Mouse (Mus musculus) brain, embryonic 18.5 days (tissue): ENCODE measurements at regions not wholly inside any gene's neighbourhood (a gene's known extent, or its start where the extent isn't known, plus 50 kb on each side); places are given as distances from the start of the nearest gene placed in this dataset.

Experiments
- DNase-seq: peaks from one replicate; pipeline ENCODE4 v3.0.0-alpha.2; 2012; ENCODE audit warnings: low read depth, low spot score

- DNase-seq = no peak
These were observed 1174.0 kb upstream of the A1bg start for GRCm38 (mm10) chr15:62096778-62097177.

DNA sequence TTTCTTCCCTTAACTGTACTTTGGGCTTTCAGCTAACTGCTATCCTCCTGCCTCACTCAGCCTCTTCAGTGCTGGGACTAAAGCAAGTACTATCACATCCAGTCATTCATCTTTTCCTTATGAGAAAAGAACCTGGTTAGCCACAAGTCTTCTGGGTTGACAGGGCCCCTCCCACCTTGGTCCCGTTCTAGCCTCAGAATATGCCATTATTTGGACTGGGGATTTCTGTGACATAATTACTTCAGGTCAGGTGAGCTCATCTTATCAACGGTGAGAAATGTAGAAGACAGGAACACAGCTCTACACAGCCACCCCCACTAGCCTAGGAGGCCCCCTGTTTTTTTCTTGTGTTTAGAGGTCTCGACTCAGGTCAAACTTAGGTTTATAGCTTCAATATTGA, 1172.4 kb upstream of the A1bg start:
- DNase-seq = no peak

GRCm38 (mm10) chr15:62093672-62094071, 1170.9 kb upstream of the A1bg start:
- no peak for DNase-seq

- DNase-seq = no peak
These were observed 1169.9 kb upstream of the A1bg start for GRCm38 (mm10) chr15:62092671-62093185.

DNA sequence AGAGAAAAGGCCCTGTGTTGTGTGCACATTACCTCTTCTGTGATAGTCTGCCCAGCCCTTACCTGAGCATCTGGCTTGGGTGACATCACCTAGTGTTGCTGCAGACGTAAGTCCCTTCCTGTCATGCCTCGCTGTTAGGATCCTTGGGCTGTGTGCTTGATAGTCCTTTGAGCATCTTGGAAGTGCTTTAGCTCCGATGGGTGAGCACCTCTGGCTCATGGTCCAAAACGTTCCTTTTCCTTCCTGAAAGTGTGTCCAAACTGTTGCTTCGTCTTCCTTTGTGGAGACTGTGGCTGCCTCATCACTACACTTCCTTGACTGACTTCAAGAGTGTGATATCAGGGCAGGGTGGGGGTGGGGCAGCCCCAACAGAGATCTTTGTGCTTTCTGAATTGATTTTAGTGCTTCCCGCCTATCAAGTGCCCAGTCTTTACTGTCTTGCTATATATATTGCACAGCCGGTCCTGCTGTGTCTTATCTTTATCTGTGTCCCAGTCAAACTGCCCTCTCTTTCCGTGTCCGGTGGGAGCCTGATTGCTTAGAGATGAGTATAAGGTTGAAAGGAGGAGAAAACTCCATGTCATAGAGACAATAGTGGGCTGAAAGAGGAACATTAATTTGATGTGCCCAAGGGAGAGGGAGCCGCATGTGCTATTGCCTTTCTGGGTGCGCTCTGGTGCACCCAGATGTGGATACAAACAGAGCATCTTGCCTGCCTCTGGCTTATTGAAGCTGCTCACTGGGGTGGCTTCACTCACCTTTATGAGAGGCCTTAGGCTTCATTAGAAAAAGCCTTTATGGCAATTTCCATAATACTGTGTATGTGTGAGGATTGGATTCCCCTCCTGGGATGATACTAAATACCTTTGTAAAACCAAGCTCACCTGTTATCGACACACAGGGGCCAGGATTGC, 1169.2 kb upstream of the A1bg start:
- no peak for DNase-seq

DNA sequence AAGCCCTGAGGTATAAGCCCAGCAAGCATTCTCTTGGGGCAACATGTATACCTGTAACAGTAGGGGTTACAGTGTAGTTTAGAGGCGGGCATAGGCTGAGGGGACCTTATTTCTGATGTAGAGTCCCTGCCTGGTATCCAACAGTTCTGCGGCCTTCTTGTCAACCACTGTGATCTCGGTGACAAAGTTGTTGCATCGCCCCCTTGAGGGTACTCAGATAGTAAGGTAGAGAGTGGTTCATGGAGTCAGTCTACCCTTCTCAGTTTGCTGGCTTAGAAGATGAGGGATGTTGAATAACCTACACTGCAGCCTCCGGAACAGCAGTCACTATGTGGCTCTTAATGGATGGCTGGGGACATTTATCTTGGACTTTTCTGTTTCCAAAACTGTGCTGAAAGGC, 1168.3 kb upstream of the A1bg start:
- no peak for DNase-seq

DNA sequence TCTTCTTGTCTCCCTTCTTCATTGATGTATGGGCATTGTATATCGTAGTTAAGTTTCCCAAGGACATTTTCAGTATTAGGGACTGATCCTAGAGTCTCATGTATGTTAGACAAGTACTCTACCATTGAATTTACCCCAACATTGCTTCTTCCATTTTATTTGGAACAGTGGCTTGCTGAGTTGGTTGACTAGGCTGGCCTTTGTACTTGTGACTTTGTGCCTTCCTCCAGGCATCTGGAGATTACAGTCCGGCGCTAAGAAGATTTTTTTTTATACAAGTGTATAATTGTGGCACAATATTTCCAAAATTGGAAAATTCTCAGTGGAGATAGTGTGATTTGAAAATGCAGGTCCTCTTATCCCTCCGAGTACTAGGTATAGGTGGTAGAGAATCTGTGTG, 1165.5 kb upstream of the A1bg start:
- no peak for DNase-seq

DNA sequence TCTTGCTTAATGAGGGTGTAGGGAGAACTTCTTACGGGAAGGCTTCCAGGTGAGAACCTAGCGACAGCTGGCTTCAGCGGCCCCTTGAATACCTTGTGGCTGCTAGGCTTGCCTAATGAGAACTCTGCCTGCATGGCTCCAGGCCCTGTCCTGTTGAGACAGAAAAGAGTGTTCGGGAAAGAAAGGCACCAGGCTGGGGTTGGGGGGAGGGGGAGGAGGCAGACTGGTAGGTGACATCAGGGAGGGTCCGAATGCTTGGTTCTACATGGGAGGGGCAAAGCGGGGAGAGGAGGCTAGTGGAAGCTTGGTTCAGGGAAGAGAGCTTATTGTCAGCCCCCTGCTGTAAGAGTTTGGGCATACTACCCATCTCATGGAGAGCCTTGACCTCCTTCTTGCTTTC, 1164.9 kb upstream of the A1bg start:
- DNase-seq = no peak

DNA sequence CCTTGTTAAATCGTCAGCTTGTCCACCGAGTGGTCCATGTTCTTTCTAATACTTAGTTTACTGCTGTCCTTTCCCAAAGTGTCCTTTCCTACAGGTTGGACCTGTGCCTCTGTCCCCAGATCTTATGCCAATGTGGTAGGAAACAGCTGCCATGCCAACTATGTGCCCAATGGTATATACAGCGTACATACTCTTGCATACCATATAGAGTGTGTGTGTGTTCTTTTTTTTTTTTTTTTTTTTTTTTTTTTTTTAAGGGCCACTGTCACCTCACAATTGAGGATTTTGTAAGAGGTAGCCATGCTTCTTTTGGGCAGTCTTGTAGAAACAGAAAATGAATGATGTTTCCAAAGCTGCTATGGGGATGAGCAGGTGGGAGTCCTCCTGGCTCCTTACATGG, 1163.2 kb upstream of the A1bg start:
- DNase-seq = no peak

DNA sequence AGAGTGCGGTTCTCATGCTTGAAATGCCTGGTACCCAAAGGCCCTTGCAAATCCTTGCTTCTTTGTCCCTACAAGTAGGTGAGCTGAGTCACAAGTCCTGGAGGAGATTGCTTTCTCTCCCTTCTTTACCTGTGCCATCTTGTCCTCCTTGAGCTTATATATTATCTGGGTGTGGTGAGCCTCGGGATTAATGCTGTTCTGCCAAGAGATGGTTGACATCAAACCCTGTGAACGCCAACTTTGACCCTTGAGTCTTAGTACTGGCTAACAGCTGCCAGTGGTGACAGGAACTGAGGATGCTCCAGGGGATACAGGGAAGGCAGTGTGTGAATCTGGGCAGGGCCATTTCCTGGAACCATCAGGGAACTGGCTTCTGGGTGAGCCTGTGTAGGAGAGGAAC, 1160.5 kb upstream of the A1bg start:
- DNase-seq = no peak

GRCm38 (mm10) chr15:62082539-62082938, 1159.7 kb upstream of the A1bg start:
- DNase-seq = no peak

DNA sequence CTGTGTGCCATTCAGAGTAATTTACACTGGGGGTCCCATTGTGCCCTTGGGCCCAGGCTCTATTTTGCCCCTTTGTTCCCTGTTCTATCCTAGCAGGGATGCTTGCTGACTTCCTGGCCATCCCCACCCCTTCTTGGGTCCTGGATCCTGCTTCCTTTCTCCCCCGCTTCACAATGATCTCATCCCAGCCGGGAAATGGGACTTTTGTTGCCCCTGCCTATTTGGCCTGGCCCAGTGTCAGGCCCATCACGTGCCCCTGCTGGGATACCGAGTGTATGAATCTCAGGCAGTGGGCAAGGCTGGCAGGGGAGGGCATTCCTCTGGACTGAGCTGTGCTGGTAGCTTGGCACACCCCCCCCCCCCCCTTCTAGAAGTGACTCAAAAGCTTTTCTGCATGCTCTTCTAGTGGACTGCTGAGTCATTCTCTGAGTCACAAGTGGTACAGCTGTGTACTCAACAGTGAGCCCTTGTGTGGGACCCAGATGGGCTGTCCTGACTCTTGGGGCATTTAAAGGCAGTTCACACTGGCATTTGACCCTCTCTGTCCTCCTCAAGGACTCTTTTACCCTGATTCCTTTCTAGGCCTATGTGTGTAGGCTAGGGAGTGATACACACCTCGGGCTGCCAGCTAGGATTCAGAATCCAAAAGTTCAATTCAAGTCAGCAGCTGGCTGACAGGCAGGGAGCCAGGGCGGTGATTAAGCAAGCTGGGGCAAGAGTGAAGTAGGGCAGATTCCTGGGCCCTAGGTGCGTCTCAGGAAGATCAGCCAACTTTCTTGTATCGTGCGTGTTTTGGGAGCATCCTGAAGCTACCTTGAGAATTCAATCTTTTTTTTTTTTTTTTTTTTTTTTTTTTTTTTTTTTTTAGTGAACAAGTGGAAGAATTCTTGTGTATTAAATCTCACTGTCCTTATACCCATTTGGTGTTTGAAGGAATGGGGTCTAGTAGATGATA, 1156.6 kb upstream of the A1bg start:
- DNase-seq = peak; percentile 16

GRCm38 (mm10) chr15:62076552-62077234, 1153.9 kb upstream of the A1bg start:
- no peak for DNase-seq

DNA sequence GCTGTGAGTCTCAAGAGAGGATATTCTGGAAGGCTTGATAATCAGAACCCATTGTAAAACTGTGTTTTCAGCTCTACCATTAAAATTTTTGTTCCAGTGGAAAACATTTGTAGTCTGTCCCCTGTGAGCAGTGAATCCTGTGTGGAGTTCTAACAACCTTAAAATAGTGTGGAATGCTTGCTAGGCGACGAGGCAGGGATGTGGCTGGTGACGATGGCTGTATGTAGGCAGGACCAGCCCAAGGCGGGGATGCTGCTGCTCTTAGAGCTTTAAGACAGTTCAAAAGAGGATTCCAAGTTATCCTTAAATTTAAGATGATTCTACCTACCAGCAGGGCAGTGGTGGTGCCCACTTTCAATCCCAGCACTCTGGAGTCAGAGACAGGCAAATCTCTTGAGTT, 1151.9 kb upstream of the A1bg start:
- DNase-seq = no peak

DNA sequence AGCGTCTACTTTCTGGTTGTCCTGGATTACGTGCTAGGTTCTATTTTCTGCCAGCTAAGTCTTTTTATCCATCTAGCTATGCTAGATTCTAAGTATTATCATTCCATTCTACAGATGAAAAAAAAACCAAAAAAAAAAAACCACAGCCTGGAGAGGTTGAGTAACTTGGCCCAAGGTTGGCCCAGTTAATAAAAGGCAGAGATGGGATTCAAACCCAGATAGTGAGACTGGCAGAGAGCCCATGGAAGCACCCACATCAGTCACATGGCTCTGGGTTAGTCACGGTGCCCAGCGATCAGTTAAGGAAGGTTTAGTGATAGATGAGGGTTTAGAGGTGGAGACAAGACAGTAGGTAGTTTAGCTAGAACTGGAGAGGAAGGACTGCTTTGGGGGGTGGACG, 1150.8 kb upstream of the A1bg start:
- DNase-seq = no peak

GRCm38 (mm10) chr15:62071311-62071710, 1148.5 kb upstream of the A1bg start:
- no peak for DNase-seq

GRCm38 (mm10) chr15:62068422-62069160, 1145.8 kb upstream of the A1bg start:
- DNase-seq = no peak

GRCm38 (mm10) chr15:62064399-62064798, 1141.6 kb upstream of the A1bg start:
- DNase-seq = no peak

GRCm38 (mm10) chr15:62057449-62057848, 1134.6 kb upstream of the A1bg start:
- no peak for DNase-seq

DNA sequence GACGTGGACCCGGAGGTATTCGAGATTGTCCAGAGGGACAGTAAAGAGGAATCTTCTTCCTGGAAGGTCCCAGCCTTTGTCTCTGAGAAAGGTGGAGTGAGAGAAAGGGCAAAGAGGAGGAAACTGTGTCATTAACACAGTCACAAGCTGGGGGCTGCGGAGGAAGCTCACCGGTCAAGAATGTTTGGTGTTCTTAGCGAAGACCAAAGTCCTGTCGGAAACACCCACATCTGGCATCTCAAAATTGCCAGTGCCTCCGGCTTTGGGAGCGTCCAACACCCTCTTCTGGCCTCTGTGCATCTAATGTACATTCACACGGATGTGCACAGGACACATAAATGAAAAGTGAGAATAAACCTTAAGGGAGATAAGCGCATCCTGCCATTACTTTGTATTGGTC, 1134.1 kb upstream of the A1bg start:
- no peak for DNase-seq

DNA sequence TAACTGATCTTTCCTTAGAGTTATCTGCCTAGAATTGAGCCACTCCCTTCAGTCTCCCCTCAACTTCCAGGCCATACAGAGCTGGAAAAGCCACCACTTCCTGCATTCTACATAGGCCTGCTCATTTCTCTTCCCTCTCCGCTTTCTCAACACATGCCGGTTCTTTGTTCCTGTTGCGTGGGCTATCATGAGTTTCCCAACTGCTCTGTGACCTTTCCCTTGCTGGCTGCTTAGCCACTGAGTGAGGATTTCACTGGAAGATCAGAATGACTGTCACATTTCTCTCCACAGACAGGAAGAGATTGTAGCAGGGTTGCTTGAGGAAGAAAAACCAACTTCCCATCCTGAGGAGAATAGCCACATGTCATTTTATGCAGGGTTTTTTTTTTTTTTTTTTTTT, 1133.6 kb upstream of the A1bg start:
- DNase-seq = no peak
